Mouse (Mus musculus) heart, postnatal 36 days (tissue): Measurements from ENCODE around the gene Cdkl3. TPM values are rescaled to one million over a fixed set of nuclear protein-coding genes. Genes with fewer than 3 reads are reported as not detected.

Source experiments
- DNase-seq, 2 experiments: peaks; one replicate each; pipeline ENCODE4 v3.0.0; 2021 to 2022
- intact Hi-C: fragments of 180-260 bp; cut with DNase I; formaldehyde crosslinking; loops from one replicate; pipeline ENCODE4 v1.15.1; 2025
- total RNA-seq, 2 experiments: library from RNA; stranded (reverse); gene quantifications; 2 replicates each; pipeline ENCODE4 v1.2.3; 2021

The Cdkl3 gene
- total RNA-seq, 2 experiments from 2014 or later, result 5.5 to 5.7 TPM

- DNase-seq, result no peak
- intact Hi-C loops, result no loop called here
Observed at GRCm38 (mm10) chr11:52074626-52075470, 70.8 kb downstream of the Cdkl3 start.

- DNase-seq, result no peak
- intact Hi-C loops, result no loop called here
Observed at GRCm38 (mm10) chr11:52075794-52076633, 72.0 kb downstream of the Cdkl3 start.

GRCm38 (mm10) chr11:52076742-52077352, 72.8 kb downstream of the Cdkl3 start:
- no peak for DNase-seq
- intact Hi-C loops, result no loop called here

- no peak for DNase-seq
- intact Hi-C loops, result no loop called here
Observed at GRCm38 (mm10) chr11:52077939-52078338, 73.9 kb downstream of the Cdkl3 start.

- DNase-seq, result no peak
- intact Hi-C loops, result no loop called here
Observed at GRCm38 (mm10) chr11:52079978-52080377, 76.0 kb downstream of the Cdkl3 start.

GRCm38 (mm10) chr11:52080656-52081055, 76.6 kb downstream of the Cdkl3 start:
- intact Hi-C loops, result no loop called here

GRCm38 (mm10) chr11:52085857-52086203, 81.8 kb downstream of the Cdkl3 start:
- no peak for DNase-seq
- intact Hi-C loops, result no loop called here

More at GRCm38 (mm10) chr11:52080656-52081055, 76.6 kb downstream of the Cdkl3 start:
- DNase-seq, result no peak

GRCm38 (mm10) chr11:52086204-52086864, 82.3 kb downstream of the Cdkl3 start:
- intact Hi-C loops, result no loop called here
- no peak for DNase-seq

GRCm38 (mm10) chr11:52089291-52089690, 85.3 kb downstream of the Cdkl3 start:
- no peak for DNase-seq
- intact Hi-C loops, result no loop called here

- intact Hi-C loops, result no loop called here
- no peak for DNase-seq
Observed at GRCm38 (mm10) chr11:52091261-52091660, 87.2 kb downstream of the Cdkl3 start.

GRCm38 (mm10) chr11:52094568-52094967, 90.5 kb downstream of the Cdkl3 start:
- peak in 1 of 2 experiments; percentile 27 for DNase-seq

GRCm38 (mm10) chr11:52097016-52097415, 93.0 kb downstream of the Cdkl3 start:
- intact Hi-C loops, result loop anchor here (2.0 to 5.0 kb wide), 2 partner anchors 92 to 265 kb away; partner anchors contain the start of genes Cdkl3 and Vdac1
- DNase-seq, result no peak

More at GRCm38 (mm10) chr11:52094568-52094967, 90.5 kb downstream of the Cdkl3 start:
- intact Hi-C loops, result no loop called here

GRCm38 (mm10) chr11:52097596-52097995, 93.6 kb downstream of the Cdkl3 start:
- no peak for DNase-seq
- intact Hi-C loops, result loop anchor here (2.0 to 5.0 kb wide), 2 partner anchors 93 to 265 kb away; partner anchors contain the start of genes Cdkl3 and Vdac1

GRCm38 (mm10) chr11:52098398-52098946, 94.5 kb downstream of the Cdkl3 start, which contains the start of gene Ppp2ca:
Gene Ppp2ca (plus strand): TSS chr11:52098681.
- peak; percentile 96 to 98 for DNase-seq
- intact Hi-C loops, result loop anchor here (5.0 kb wide), 1 partner anchor 264 kb away; the partner anchor contains the start of gene Vdac1

GRCm38 (mm10) chr11:52099031-52099761, 95.2 kb downstream of the Cdkl3 start:
- DNase-seq, result peak; percentile 67 to 76
- intact Hi-C loops, result loop anchor here (5.0 kb wide), 1 partner anchor 263 kb away; the partner anchor contains the start of gene Vdac1

GRCm38 (mm10) chr11:52099771-52100219, 95.8 kb downstream of the Cdkl3 start:
- intact Hi-C loops, result loop anchor here (5.0 kb wide), 1 partner anchor 263 kb away; the partner anchor contains the start of gene Vdac1

GRCm38 (mm10) chr11:52102977-52103376, 99.0 kb downstream of the Cdkl3 start:
- no peak for DNase-seq
- intact Hi-C loops, result no loop called here

More at GRCm38 (mm10) chr11:52099771-52100219, 95.8 kb downstream of the Cdkl3 start:
- DNase-seq, result no peak

GRCm38 (mm10) chr11:52105503-52105902, 101.5 kb downstream of the Cdkl3 start:
- intact Hi-C loops, result no loop called here
- no peak for DNase-seq

GRCm38 (mm10) chr11:52106037-52106436, 102.0 kb downstream of the Cdkl3 start:
- intact Hi-C loops, result no loop called here
- DNase-seq, result no peak
